Mouse (Mus musculus) NIH3T3 (cell line): ENCODE data around the gene Tshr.

ENCODE experiments used
- DNase-seq: peaks from one replicate; pipeline ENCODE4 v3.0.0-alpha.2; 2012; ENCODE audit warnings: low read depth

The Tshr gene

GRCm38 (mm10) chr12:91588176-91588669 is 203.9 kb downstream of the Tshr start:
- DNase-seq: peak; percentile 96

- DNase-seq: peak; percentile 60
These were observed 204.5 kb downstream of the Tshr start for GRCm38 (mm10) chr12:91588670-91589541.

GRCm38 (mm10) chr12:91589542-91589846 is 205.1 kb downstream of the Tshr start:
- no peak for DNase-seq

- peak; percentile 99 for DNase-seq
These were observed 205.7 kb downstream of the Tshr start, which contains the start of gene Gtf2a1 for GRCm38 (mm10) chr12:91589847-91590690. Gtf2a1 (minus strand) TSS chr12:91590487.

- peak; percentile 83 for DNase-seq
These were observed 206.4 kb downstream of the Tshr start for GRCm38 (mm10) chr12:91590716-91591115.

GRCm38 (mm10) chr12:91591191-91591590 is 206.8 kb downstream of the Tshr start:
- DNase-seq: no peak

GRCm38 (mm10) chr12:91592128-91592527 is 207.8 kb downstream of the Tshr start:
- DNase-seq: no peak
